Mouse (Mus musculus): ENCODE data around the gene Fnip1. TPM values are rescaled to one million over a fixed set of nuclear protein-coding genes. Genes with fewer than 3 reads are reported as not detected.

Fnip1 gene
- polyA plus RNA-seq, 1 experiment from 2014 or later: 13.0 TPM

DNA sequence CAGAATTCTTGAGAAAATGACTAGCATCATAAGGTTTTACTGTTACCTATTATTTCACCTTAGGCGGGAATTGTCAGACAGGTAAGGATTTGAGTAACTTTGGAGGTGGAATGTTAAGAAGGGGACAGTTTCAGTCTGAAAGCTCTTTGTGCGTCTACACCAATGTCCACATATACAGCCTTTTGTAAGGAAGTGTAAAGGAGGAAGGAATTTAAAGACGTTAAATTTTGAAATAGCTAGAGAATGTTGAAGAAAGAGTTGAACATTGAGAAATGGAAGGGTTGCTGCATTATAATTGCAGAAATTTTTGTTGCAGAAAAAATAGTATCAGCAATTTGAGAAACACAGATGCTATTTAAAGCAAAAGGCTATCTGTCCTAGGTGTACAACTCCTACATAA is 48.0 kb downstream of the Fnip1 start:
- Histone ChIP-seq H3K27me3 (ENCODE audit: control insufficient read depth, insufficient read depth, low read length) (no peaks in the 10 kb centered on the region), H3K4me3 (ENCODE audit: low read depth, low read length) (no peak overlapping the region), H3K9me3 (ENCODE audit: control insufficient read depth, low read length) (no peaks in the 10 kb centered on the region), H3K4me1 (ENCODE audit: control insufficient read depth, insufficient read depth, low read length) (no peaks in the 10 kb centered on the region), H3K27ac (ENCODE audit: low read depth, low read length) (no peak overlapping the region), H3K4me2 (no peak overlapping the region), H3K9ac (ENCODE audit: low read length) (no peak overlapping the region), H3K36me3 (ENCODE audit: control insufficient read depth, insufficient read depth, low read length) (no peaks in the 10 kb centered on the region)
- WGBS: 86% methylated on average over 3 of the region's 3 CpGs
- no peak for ATAC-seq (ENCODE audit: low FRiP score)
- no peak for DNase-seq (ENCODE audit: low spot score, missing footprints)

DNA sequence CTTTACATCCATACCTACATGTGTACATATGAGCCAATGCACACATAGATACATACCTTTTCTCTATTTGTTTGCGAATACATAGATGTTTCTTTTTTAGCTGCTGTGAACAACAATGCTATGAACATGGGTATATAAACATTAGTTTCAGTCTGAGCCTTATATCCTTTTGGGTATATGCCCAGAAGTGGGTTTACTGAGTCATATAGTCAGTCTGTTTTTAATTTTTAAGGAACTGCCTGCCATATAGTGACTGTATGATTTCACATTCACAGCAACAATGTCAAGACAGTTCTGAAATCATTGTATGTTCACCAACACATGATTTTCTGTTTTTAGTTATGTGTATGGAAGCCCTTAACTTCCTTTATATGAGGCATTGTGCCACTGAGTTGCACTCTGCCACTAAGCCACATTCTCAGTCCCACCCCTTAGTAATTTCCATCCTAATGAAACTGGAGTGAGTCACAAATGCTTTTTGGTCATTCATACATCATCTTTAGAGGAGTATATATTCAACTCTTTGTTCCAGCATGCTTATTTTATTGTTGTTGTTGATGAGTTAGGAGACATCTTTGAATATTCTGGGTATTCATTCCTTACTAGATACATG is 54.1 kb downstream of the Fnip1 start:
- H3K36me3 ChIP-seq (ENCODE audit: control insufficient read depth, insufficient read depth, low read length): no peaks in the 10 kb centered on the region
- DNase-seq (ENCODE audit: low spot score, missing footprints) (no peak), ATAC-seq (ENCODE audit: low FRiP score) (no peak)
- WGBS: 93% methylated on average over 1 of the region's 1 CpGs
- no peaks in the 10 kb centered on the region for H3K4me1 ChIP-seq (ENCODE audit: control insufficient read depth, insufficient read depth, low read length)
- H3K4me3 ChIP-seq (ENCODE audit: low read depth, low read length): no peak overlapping the region
- no peak overlapping the region for H3K9ac ChIP-seq (ENCODE audit: low read length)
- no peak overlapping the region for H3K4me2 ChIP-seq
- no peaks in the 10 kb centered on the region for H3K27me3 ChIP-seq (ENCODE audit: control insufficient read depth, insufficient read depth, low read length)
- no peak overlapping the region for H3K27ac ChIP-seq (ENCODE audit: low read depth, low read length)
- no peaks in the 10 kb centered on the region for H3K9me3 ChIP-seq (ENCODE audit: control insufficient read depth, low read length)

DNA sequence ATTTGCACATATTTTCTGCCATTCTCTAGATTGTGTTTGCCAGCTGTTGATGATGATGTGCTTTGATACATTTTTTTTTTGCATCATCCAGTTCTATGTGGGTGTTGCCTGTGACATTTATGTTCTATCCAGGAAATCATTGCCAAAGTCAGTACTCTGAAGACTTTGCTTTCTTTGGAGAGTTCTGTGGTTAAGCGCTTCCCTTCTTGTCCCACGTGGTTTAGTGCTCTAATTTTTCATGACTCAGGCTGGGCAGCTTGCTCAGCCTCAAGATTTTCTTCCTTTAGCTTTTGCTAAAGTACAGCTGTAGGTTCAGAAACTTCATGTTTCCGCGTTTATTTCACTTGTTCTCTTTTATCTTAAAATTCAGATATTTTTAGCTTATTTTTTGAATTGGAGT is 54.6 kb downstream of the Fnip1 start:
- H3K4me1 ChIP-seq (ENCODE audit: control insufficient read depth, insufficient read depth, low read length): no peaks in the 10 kb centered on the region
- ATAC-seq (ENCODE audit: low FRiP score): no peak
- no peak for DNase-seq (ENCODE audit: low spot score, missing footprints)
- no peak overlapping the region for H3K4me2 ChIP-seq
- no peaks in the 10 kb centered on the region for H3K27me3 ChIP-seq (ENCODE audit: control insufficient read depth, insufficient read depth, low read length)
- 90% methylated on average over 4 of the region's 4 CpGs for WGBS
- no peak overlapping the region for H3K4me3 ChIP-seq (ENCODE audit: low read depth, low read length)
- H3K27ac ChIP-seq (ENCODE audit: low read depth, low read length): no peak overlapping the region
- no peaks in the 10 kb centered on the region for H3K9me3 ChIP-seq (ENCODE audit: control insufficient read depth, low read length)
- H3K9ac ChIP-seq (ENCODE audit: low read length): no peak overlapping the region
- no peaks in the 10 kb centered on the region for H3K36me3 ChIP-seq (ENCODE audit: control insufficient read depth, insufficient read depth, low read length)

DNA sequence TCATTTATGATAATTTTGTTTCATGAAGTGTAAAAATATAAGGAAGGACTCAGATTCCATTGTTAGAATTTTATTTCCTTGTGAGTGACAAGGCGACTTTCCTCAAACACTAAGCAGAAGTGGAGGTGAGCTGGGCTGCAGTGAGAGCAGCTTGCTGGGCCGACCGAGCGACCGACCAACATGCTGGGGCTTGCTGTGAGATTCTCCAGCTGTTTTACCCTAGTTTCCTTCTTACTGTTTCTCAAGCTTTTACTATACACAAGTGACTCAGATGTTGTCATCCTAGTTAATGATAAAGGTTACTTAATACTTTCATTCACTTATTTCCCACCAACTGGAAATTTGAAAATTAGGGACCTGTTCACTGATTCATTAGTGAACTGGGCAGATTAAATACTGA is 61.8 kb downstream of the Fnip1 start:
- Histone ChIP-seq H3K4me1 (ENCODE audit: control insufficient read depth, insufficient read depth, low read length) (no peaks in the 10 kb centered on the region), H3K27me3 (ENCODE audit: control insufficient read depth, insufficient read depth, low read length) (no peaks in the 10 kb centered on the region), H3K4me2 (no peak overlapping the region), H3K27ac (ENCODE audit: low read depth, low read length) (no peak overlapping the region), H3K9me3 (ENCODE audit: control insufficient read depth, low read length) (no peaks in the 10 kb centered on the region), H3K9ac (ENCODE audit: low read length) (no peak overlapping the region), H3K36me3 (ENCODE audit: control insufficient read depth, insufficient read depth, low read length) (peaks cover 4% of the 10 kb centered on the region; the same call in 1 of the 2 replicates), H3K4me3 (ENCODE audit: low read depth, low read length) (no peak overlapping the region)
- no peak for ATAC-seq (ENCODE audit: low FRiP score)
- no peak for DNase-seq (ENCODE audit: low spot score, missing footprints)
- 92% methylated on average over 5 of the region's 5 CpGs for WGBS

DNA sequence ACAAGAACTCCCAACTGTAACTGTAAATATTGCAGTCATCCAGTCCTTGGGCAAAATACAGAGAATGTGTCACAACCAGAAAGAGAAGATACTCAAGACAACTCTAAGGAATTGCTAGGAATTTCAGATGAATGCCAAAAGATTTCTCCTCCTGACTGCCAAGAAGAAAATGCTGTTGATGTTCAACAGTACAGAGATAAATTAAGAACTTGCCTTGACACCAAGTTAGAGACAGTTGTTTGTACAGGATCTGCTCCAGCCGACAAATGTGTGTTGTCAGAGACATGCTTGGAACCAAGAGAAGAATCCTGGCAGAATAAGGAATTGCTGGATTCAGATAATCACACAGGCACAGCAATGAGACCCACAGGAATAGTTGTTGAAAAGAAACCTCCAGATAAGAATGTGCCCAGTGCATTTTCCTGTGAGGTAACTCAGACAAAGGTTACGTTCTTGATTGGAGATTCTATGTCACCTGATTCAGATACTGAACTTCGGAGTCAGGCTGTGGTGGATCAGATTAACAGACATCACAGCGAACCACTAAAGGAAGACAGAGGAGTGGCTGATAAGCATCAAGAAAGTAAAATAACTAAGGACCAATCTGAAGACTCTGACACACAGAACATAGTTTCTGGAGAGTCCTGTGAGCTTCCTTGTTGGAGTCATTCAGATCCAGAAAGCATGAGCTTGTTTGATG is 64.7 kb downstream of the Fnip1 start:
- WGBS: 92% methylated on average over 4 of the region's 4 CpGs
- no peak overlapping the region for H3K4me2 ChIP-seq
- ATAC-seq (ENCODE audit: low FRiP score) (no peak), DNase-seq (ENCODE audit: low spot score, missing footprints) (no peak)
- no peaks in the 10 kb centered on the region for H3K9me3 ChIP-seq (ENCODE audit: control insufficient read depth, low read length)
- no peak overlapping the region for H3K27ac ChIP-seq (ENCODE audit: low read depth, low read length)
- no peak overlapping the region for H3K9ac ChIP-seq (ENCODE audit: low read length)
- H3K27me3 ChIP-seq (ENCODE audit: control insufficient read depth, insufficient read depth, low read length): no peaks in the 10 kb centered on the region
- H3K36me3 ChIP-seq (ENCODE audit: control insufficient read depth, insufficient read depth, low read length): peaks cover 4% of the 10 kb centered on the region; the same call in 1 of the 2 replicates
- H3K4me1 ChIP-seq (ENCODE audit: control insufficient read depth, insufficient read depth, low read length): no peaks in the 10 kb centered on the region
- H3K4me3 ChIP-seq (ENCODE audit: low read depth, low read length): no peak overlapping the region

DNA sequence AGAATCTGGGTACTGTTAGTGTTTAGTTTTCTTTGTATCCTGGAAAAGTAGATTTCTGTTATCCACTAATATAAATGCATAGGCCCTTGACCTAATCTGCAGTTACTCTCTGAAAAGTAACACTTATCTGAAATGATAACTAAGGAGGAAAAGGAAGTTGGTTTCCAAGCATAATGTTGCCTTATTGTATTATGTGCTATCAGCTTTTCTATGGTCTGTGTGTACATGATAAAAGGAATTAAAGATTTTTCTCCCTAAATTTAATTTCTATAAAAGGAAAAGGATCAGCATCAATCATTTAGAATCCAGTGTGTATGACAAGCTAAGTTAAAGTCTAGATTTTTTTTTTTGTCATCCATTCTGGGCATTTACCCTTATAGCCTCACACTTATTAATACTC is 75.6 kb downstream of the Fnip1 start:
- Histone ChIP-seq H3K4me2 (no peak overlapping the region), H3K4me1 (ENCODE audit: control insufficient read depth, insufficient read depth, low read length) (no peaks in the 10 kb centered on the region), H3K27ac (ENCODE audit: low read depth, low read length) (no peak overlapping the region), H3K4me3 (ENCODE audit: low read depth, low read length) (no peak overlapping the region), H3K9me3 (ENCODE audit: control insufficient read depth, low read length) (no peaks in the 10 kb centered on the region), H3K36me3 (ENCODE audit: control insufficient read depth, insufficient read depth, low read length) (no peaks in the 10 kb centered on the region), H3K9ac (ENCODE audit: low read length) (no peak overlapping the region), H3K27me3 (ENCODE audit: control insufficient read depth, insufficient read depth, low read length) (no peaks in the 10 kb centered on the region)
- ATAC-seq (ENCODE audit: low FRiP score) (no peak), DNase-seq (ENCODE audit: low spot score, missing footprints) (no peak)

DNA sequence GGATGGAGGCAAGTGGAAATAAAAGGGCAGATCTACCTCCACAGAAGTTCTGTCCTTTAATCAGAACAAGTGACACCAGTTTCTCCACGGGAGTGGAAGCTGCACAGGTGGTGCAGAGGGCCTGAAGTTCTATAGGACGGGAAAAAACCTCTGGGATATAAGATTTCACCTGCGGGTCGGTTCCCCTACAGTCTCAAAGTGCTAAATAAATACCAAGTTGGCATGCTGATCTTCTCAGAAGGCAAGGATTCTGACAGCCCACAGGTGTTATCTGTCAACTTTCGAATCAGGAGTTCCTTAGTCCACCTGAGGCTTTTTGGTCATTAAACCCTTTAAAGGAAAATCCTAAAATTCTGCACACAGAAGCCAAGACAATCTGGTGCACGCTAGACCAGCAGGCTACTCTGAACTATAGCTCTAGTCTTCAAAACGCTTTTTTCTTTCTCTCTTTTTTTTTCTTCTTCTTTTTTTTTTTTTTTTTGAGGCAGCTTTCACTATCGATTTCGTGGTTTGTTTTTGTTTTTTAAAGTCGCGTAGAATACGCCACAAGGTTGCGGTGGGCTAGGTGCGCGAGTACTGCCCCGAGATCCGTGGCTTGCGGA is 84.0 kb downstream of the Fnip1 start:
- peak overlapping the region; percentile 85 for H3K4me3 ChIP-seq (ENCODE audit: low read depth, low read length)
- 3% methylated on average over 18 of the region's 18 CpGs for WGBS
- peak overlapping the region; percentile 78 for H3K4me2 ChIP-seq
- H3K9ac ChIP-seq (ENCODE audit: low read length): peak overlapping the region; percentile 79
- H3K27me3 ChIP-seq (ENCODE audit: control insufficient read depth, insufficient read depth, low read length): no peaks in the 10 kb centered on the region
- H3K27ac ChIP-seq (ENCODE audit: low read depth, low read length): peak overlapping the region; percentile 77
- H3K36me3 ChIP-seq (ENCODE audit: control insufficient read depth, insufficient read depth, low read length): no peaks in the 10 kb centered on the region
- no peak for ATAC-seq (ENCODE audit: low FRiP score)
- DNase-seq (ENCODE audit: low spot score, missing footprints): no peak
- no peaks in the 10 kb centered on the region for H3K9me3 ChIP-seq (ENCODE audit: control insufficient read depth, low read length)
- peaks cover 14% of the 10 kb centered on the region for H3K4me1 ChIP-seq (ENCODE audit: control insufficient read depth, insufficient read depth, low read length)

DNA sequence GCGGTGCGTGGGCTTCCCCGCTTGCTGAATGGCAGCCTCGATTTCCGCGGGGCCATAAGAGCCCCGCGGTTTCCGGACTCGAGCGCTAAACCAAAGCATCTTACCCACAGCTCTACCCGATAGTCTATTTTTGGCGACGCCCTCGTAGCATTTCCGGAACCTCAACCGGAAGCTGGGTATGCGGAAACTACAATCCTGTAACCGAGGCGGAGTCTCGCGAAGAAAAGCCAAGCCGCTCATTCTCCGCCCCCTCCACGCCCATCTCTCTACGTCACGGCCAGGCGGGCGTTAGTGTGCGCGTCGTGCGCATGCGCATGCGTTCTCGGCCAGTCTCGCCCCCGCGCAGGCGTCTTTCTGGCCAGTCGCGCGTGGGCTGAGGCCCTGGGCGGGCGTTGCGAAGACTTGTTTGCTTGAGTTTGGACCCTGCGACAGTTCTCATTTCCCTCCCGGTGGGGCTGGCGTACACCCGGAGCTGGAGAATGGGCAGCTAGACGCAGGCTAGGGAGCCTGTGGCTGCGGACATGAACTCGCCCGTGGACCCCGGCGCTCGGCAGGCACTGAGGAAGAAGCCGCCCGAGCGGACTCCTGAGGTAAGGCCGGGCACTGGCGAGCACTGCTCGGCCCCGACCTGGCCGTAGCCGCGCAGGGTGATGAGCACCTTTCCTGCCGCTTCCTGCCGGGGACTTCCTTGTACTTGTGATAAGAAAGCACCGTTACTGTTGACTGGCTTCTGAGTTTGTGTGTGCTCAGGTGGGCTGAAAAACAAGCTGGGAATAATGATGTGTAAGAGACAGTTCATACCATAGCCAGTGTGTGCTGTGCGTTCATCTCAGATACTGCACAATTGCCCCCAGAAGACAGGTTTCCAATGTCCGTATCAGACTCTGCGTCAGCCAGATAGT is 84.8 kb downstream of the Fnip1 start, which contains the start of gene Rapgef6:
Gene Rapgef6, plus strand, starts transcription at position 319 of the 902 bp plus-strand sequence.
- no peaks in the 10 kb centered on the region for H3K27me3 ChIP-seq (ENCODE audit: control insufficient read depth, insufficient read depth, low read length)
- peak within 1 kb of the TSS; percentile 78 for H3K4me2 ChIP-seq
- DNase-seq (ENCODE audit: low spot score, missing footprints) (peak; percentile 100), ATAC-seq (ENCODE audit: low FRiP score) (peak; percentile 97)
- peak within 1 kb of the TSS; percentile 85 for H3K4me3 ChIP-seq (ENCODE audit: low read depth, low read length)
- H3K9me3 ChIP-seq (ENCODE audit: control insufficient read depth, low read length): no peaks in the 10 kb centered on the region
- under 1% methylated on average over 73 of the region's 73 CpGs for WGBS
- H3K27ac ChIP-seq (ENCODE audit: low read depth, low read length): peak within 1 kb of the TSS; percentile 77
- H3K4me1 ChIP-seq (ENCODE audit: control insufficient read depth, insufficient read depth, low read length): peaks cover 14% of the 10 kb centered on the region
- peak within 1 kb of the TSS; percentile 88 for H3K9ac ChIP-seq (ENCODE audit: low read length)
- H3K36me3 ChIP-seq (ENCODE audit: control insufficient read depth, insufficient read depth, low read length): no peaks in the 10 kb centered on the region
